Mouse (Mus musculus): ENCODE measurements at regions not wholly inside any gene's neighbourhood (a gene's known extent, or its start where the extent isn't known, plus 50 kb on each side); places are given as distances from the start of the nearest gene placed in this dataset.

- intact Hi-C loops (cut with DNase I), result no loop called here
- no peak for DNase-seq
Measured at GRCm38 (mm10) chr1:16007809-16008208, 85.3 kb downstream of the 4930444P10Rik start.

DNA sequence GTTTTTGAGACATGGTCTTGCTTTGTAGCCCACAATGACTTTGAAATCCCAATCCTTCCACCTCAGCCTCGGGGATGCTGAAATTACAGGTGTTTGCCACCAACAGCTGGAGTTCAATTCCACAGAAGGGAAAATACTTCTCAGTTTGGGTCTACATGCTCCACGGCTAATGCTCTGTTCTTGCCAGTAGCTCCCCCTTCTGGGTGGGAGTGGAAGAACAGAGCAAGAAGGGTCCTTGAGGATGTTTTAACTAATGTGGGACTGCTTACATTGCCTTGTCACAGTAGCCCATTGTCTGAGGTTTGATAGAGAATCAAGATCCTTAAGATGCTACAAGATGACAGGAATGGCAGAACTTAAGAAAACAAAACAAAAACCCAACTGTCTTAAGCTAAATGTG is 86.2 kb downstream of the 4930444P10Rik start:
- DNase-seq, result no peak
- intact Hi-C loops (cut with DNase I), result no loop called here

DNA sequence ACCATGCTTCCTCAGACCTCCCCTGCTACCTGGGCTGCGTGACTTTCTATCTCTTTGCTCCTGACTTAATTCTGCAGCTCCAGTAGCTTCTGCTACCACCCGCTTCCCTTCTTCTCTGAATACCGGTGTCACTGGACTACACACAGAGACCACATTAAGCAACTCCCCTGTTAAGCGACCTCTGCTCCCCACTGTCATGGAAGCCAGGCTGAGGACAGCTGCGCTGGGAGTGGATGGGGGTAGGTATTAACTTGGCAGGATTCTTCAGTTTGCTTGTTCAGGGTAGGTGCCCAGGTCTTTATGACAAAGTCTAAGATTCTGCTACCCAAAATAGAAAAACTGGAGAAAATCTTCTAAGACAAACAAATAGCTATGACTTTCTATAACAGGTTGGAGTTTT is 96.0 kb downstream of the 4930444P10Rik start:
- no peak for DNase-seq

GRCm38 (mm10) chr1:15996341-15996740 is 96.8 kb downstream of the 4930444P10Rik start:
- DNase-seq, result no peak
- intact Hi-C loops (cut with DNase I), result no loop called here

More for the DNA sequence above, 96.0 kb downstream of the 4930444P10Rik start:
- intact Hi-C loops (cut with DNase I), result no loop called here

GRCm38 (mm10) chr1:15993561-15994410 is 99.3 kb downstream of the 4930444P10Rik start:
- DNase-seq, result peak in 1 of 2 experiments; percentile 9
- intact Hi-C loops (cut with DNase I), result no loop called here

DNA sequence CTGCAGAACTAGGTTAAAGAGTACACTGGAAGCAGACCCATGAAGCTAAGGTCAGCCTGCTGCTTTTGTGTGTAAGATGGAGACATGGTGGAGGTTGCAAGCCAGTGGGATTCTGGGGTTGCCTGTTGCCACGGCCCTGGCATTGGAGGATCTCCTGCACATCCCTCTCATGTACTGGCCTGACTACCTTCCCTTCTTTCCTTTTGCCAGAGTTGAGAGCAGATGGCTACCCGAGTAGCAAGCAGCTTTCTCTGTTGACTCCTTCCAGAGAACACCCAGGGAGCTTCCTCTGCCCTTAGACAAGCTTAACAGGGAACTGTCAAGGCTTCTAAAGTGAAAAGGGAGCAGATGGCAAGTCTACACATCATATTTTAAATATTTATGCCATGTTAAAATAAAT is 102.1 kb downstream of the 4930444P10Rik start:
- DNase-seq, result no peak
- intact Hi-C loops (cut with DNase I), result no loop called here

GRCm38 (mm10) chr1:15985579-15985978 is 107.5 kb downstream of the 4930444P10Rik start:
- intact Hi-C loops (cut with DNase I), result no loop called here
- no peak for DNase-seq

GRCm38 (mm10) chr1:15979333-15979732 is 113.8 kb downstream of the 4930444P10Rik start:
- no peak for DNase-seq
- intact Hi-C loops (cut with DNase I), result no loop called here

GRCm38 (mm10) chr1:15959578-15959977 is 133.5 kb downstream of the 4930444P10Rik start:
- intact Hi-C loops (cut with DNase I), result no loop called here
- no peak for DNase-seq

DNA sequence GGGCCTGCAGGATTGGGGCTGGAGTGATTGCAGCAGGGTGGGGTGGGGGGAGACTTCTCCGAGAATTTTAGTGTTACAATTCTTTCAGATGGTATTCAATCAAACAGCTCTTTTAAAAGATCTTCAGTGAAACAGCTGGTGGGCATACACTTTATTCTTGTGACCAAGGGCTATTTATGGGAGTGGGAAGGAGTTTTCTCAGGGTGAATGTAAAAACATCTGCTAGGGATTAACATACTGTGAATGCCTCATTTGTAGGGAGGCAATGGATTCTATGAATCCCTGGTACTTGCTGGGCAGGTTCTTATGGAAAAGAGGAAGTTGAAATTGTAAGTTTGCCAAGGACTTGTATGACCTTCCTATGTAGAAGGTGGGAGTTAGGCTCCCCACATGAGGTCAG is 134.5 kb downstream of the 4930444P10Rik start:
- no peak for DNase-seq

DNA sequence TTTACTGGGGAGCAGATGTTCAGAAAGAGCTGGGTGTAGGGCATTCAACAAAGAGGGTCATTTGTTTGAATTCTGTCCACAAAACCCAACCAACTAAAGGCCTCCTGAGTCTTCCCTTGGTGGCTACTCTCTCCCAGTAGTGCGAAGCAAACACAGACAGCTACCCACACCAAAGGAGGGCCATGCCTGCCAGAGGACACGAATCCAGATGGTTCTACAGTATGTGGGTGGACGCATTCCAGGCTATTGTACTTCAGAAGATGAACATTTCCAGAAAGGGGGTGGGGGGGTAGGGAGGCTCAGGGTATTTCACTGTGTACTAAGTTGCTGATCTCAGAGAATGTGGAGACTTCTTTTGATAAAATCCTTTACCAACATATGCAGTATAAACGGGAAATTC is 149.5 kb downstream of the 4930444P10Rik start:
- intact Hi-C loops (cut with DNase I), result no loop called here
- DNase-seq, result no peak

More for the DNA sequence above, 134.5 kb downstream of the 4930444P10Rik start:
- intact Hi-C loops (cut with DNase I), result no loop called here

GRCm38 (mm10) chr1:15943041-15943440 is 150.1 kb downstream of the 4930444P10Rik start:
- no peak for DNase-seq
- intact Hi-C loops (cut with DNase I), result no loop called here

Measured in heart, postnatal 10 days (tissue).